Mouse (Mus musculus) testis, adult 2 months (tissue): Measurements from ENCODE around the gene Coro2a. TPM values are rescaled to one million over a fixed set of nuclear protein-coding genes. Genes with fewer than 3 reads are reported as not detected.

ENCODE experiments used
- H3K27ac ChIP-seq: fragments of 200-500 bp; 2 replicates; pipeline ENCODE4 v1.5.1; 2012; ENCODE audit warnings: low read depth, low read length; ENCODE audit not compliant: control insufficient read depth, insufficient read depth
- H3K27me3 ChIP-seq: fragments of 200-500 bp; 2 replicates; pipeline ENCODE4 v1.6.1; 2012; ENCODE audit warnings: mild to moderate bottlenecking, low read length, moderate library complexity; ENCODE audit not compliant: control insufficient read depth, insufficient read depth
- H3K36me3 ChIP-seq: fragments of 200-500 bp; 2 replicates; pipeline ENCODE4 v1.6.1; 2012; ENCODE audit warnings: mild to moderate bottlenecking, low read length; ENCODE audit not compliant: control insufficient read depth, insufficient read depth
- H3K4me1 ChIP-seq: fragments of 200-500 bp; 2 replicates; pipeline ENCODE4 v1.6.1; 2012; ENCODE audit warnings: low read length; ENCODE audit not compliant: control insufficient read depth, insufficient read depth
- H3K4me3 ChIP-seq: fragments of 200-500 bp; 2 replicates; pipeline ENCODE4 v1.5.1; 2012; ENCODE audit warnings: low read depth, mild to moderate bottlenecking, low read length, moderate library complexity, mixed read lengths; ENCODE audit not compliant: control insufficient read depth
- CTCF ChIP-seq: fragments of 200-500 bp; IDR thresholded peaks from 2 replicates; pipeline ENCODE4 v1.5.1; 2012; ENCODE audit warnings: low read depth, mild to moderate bottlenecking, inconsistent platforms, low read length, moderate library complexity; ENCODE audit not compliant: control insufficient read depth, insufficient read depth, insufficient replicate concordance
- POLR2A ChIP-seq: fragments of 200-500 bp; IDR thresholded peaks from 2 replicates; pipeline ENCODE4 v1.6.1; 2012; ENCODE audit warnings: low read depth, mild to moderate bottlenecking, inconsistent platforms, low read length, moderate library complexity; ENCODE audit not compliant: control insufficient read depth
- polyA plus RNA-seq: library from polyadenylated mRNA; depleted of rRNA; stranded (reverse); fragments of >200 nt; gene quantifications from 2 replicates; pipeline ENCODE4 v1.2.3, GENCODE M21; 2012

Coro2a gene
- polyA plus RNA-seq, 1 experiment: 139 TPM

DNA sequence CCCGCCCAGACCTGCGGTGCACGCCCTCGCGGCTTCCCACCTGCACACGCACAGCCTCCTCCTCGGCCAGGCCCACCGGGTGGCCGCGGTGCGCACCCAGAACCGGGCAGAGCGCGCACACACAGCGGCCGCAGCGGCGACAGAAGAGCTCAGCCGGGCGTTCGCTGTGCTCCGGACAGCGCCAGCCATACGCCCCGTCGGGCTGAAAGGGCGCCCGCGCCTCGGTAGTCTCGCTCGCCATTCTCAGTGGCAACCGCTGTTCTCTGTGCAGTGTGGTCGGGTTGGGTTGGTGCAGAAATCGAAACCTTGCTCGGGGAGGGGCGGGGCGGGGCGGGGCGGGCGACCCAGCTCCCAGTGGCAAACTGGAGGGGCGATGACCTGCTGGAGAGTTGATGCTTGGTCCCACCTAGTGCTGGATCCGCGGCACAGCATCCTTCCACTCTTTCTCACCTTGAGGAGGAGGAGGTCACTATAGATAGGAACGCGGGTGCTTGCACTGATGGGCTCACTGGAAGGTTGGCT lies 66.1 kb downstream of the Coro2a start, which contains the start of gene Trim14:
Gene Trim14, minus strand, starts transcription at position 302 of the 522 bp plus-strand sequence.
- Histone ChIP-seq H3K4me3 (peak within 1 kb of the TSS; percentile 88), H3K27ac (peak within 1 kb of the TSS; percentile 70), H3K27me3 (no peaks in the 10 kb centered on the region), H3K4me1 (peaks cover 23% of the 10 kb centered on the region), H3K36me3 (peaks cover 2% of the 10 kb centered on the region; the same call in 1 of the 2 replicates)
- TF ChIP-seq POLR2A (no peak; the same call in 1 of the 2 replicates), CTCF (no peak; the same call in 1 of the 2 replicates)

DNA sequence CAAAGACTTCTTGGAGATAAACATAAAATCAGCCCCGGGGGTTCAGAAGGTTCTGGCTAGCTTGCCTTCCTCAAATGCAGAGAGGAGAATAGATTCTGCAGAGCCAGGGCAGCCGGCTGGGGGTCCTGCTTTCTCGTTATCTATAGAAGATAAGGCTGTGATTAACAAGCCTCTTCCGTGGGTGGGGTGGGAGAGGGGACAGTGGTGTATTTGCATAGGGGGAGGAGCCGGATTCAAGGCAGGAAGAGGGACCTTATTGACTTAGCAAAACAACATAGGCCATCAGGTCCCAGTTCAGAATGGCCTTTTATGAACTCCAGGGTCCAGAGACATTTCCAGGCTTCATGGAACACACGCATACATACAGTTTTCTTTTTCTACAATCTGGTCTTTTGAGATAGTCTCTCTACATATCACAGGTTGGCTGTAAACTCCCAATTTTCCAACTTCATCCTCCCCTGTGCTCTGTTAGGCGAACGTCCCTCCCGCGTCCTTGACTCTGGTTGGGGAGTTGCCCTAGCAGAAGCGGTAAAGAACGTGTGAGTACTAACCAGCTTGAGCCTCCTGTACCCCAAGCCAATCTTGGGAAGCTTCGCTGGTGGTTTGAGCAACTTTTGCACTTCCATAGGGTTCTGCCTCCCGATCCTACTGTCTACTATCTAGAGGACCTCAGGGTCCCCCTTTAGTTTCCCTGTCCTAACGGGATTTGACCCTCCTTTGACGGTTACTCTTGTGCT lies 66.7 kb downstream of the Coro2a start:
- peaks cover 23% of the 10 kb centered on the region for H3K4me1 ChIP-seq
- H3K4me3 ChIP-seq: peak overlapping the region; percentile 88
- no peaks in the 10 kb centered on the region for H3K27me3 ChIP-seq
- peak overlapping the region; percentile 70 for H3K27ac ChIP-seq
- TF ChIP-seq POLR2A: no peak
- no peak for TF ChIP-seq CTCF
- H3K36me3 ChIP-seq: peaks cover 2% of the 10 kb centered on the region; the same call in 1 of the 2 replicates

GRCm38 (mm10) chr4:46533934-46534720 lies 67.9 kb downstream of the Coro2a start:
- Histone ChIP-seq H3K27ac (peak overlapping the region; percentile 65), H3K4me3 (peak overlapping the region; percentile 88), H3K27me3 (no peaks in the 10 kb centered on the region), H3K4me1 (peaks cover 23% of the 10 kb centered on the region), H3K36me3 (peaks cover 2% of the 10 kb centered on the region; the same call in 1 of the 2 replicates)
- TF ChIP-seq CTCF (no peak), POLR2A (no peak; the same call in 1 of the 2 replicates)

DNA sequence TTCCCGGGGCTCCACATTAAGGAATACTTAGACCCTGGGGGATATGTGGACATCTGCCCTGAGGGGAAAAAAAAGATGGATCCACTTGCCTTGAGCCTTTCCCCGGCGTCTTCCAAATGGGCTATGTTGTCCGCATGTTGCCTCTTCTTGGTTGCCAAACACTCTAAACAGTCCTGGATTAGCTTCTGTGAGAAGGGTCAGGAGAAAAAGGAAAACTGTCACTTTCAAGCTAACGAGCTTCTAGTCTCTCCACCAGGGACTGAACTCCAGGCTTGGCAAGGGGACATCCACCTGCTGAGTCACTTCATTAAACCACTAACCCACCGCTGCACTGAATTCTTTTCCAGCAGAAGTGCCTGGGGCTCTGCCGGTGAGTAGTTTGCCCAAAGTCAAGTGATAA lies 69.1 kb downstream of the Coro2a start:
- Histone ChIP-seq H3K4me3 (peak overlapping the region; percentile 24), H3K36me3 (peaks cover 2% of the 10 kb centered on the region; the same call in 1 of the 2 replicates), H3K4me1 (peaks cover 24% of the 10 kb centered on the region), H3K27me3 (no peaks in the 10 kb centered on the region), H3K27ac (no peak overlapping the region)
- TF ChIP-seq CTCF: no peak
- no peak for TF ChIP-seq POLR2A

GRCm38 (mm10) chr4:46532511-46532910 lies 69.5 kb downstream of the Coro2a start:
- Histone ChIP-seq H3K27me3 (no peaks in the 10 kb centered on the region), H3K36me3 (peaks cover 2% of the 10 kb centered on the region; the same call in 1 of the 2 replicates), H3K4me1 (peaks cover 25% of the 10 kb centered on the region), H3K27ac (no peak overlapping the region), H3K4me3 (no peak overlapping the region)
- no peak for TF ChIP-seq CTCF
- no peak for TF ChIP-seq POLR2A

DNA sequence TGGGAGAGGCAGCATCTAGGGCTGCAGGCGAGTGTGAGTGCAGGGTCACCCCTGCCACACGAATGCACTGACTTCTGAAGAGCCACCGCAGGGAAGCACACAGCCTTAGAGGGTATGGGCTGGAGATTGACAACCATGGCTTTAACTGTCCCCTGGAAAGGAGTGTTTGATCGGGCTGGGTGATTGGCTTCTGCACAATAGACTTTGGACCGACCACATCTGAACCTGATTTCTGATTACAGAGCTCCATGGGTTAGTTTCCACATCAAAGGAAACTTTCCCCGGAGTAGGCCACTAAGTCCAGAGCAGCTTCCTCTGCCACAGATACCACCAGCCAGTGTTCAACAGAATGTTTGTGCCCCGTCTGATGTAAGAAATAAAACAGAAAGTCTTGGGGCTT lies 72.3 kb downstream of the Coro2a start:
- Histone ChIP-seq H3K4me1 (peaks cover 17% of the 10 kb centered on the region), H3K36me3 (peaks cover 2% of the 10 kb centered on the region; the same call in 1 of the 2 replicates), H3K27me3 (no peaks in the 10 kb centered on the region), H3K4me3 (no peak overlapping the region), H3K27ac (no peak overlapping the region)
- TF ChIP-seq POLR2A (no peak), CTCF (no peak)

DNA sequence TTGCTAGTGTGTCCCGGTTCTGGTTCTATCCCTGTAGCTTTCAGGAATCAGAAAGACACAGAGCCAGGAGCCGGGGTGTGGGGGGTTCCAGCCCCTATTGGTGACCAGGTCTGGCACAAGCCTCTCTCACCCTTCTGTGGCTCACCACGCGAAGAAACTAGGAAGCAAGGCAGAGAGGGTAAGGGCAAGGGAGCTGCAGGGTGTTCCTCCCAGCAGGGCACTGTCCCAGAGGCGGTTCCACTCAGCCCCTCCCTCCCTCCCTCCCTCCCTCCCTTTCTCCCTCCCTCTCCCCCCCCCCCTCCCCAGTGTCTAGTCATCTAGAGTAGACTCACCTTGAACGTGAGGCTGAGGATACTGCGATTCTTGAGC lies 74.5 kb downstream of the Coro2a start:
- TF ChIP-seq CTCF (no peak), POLR2A (no peak)
- no peak overlapping the region for H3K4me3 ChIP-seq
- no peaks in the 10 kb centered on the region for H3K27me3 ChIP-seq
- no peak overlapping the region for H3K27ac ChIP-seq
- peaks cover 1% of the 10 kb centered on the region; the same call in 1 of the 2 replicates for H3K36me3 ChIP-seq
- peaks cover 6% of the 10 kb centered on the region for H3K4me1 ChIP-seq
